Mouse (Mus musculus) thymus, adult 18-20 months (tissue): ENCODE measurements around the gene Fstl3.

ENCODE experiments used
- DNase-seq, 2 experiments: peaks; one replicate each; pipeline ENCODE4 v3.0.0; 2022; ENCODE audit warnings: mixed read lengths in 2 of 2

Fstl3 gene

DNA sequence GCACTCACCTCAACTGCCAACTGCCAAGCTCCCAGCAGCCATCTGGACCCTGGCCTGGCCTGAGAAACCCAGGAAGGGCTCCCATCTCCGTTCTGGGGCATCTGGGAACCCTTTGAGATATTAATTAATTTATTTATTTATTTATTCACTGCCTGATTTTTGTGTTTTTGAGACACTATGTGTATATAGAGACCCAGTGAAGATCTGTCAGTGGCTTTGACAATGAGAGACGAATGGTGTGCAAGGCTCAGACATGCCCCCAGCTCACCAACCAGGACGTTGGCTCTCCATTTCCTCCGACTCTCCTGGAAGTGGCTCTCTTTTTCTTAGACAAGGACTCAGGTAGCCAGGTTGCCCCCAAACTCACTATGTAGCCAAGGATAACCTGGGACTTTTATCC lies 13.8 kb downstream of the Fstl3 start, which contains the start of gene Prss57:
Prss57 (minus strand) TSS at position 101 of the 400 bp plus-strand sequence.
- DNase-seq: no peak

DNA sequence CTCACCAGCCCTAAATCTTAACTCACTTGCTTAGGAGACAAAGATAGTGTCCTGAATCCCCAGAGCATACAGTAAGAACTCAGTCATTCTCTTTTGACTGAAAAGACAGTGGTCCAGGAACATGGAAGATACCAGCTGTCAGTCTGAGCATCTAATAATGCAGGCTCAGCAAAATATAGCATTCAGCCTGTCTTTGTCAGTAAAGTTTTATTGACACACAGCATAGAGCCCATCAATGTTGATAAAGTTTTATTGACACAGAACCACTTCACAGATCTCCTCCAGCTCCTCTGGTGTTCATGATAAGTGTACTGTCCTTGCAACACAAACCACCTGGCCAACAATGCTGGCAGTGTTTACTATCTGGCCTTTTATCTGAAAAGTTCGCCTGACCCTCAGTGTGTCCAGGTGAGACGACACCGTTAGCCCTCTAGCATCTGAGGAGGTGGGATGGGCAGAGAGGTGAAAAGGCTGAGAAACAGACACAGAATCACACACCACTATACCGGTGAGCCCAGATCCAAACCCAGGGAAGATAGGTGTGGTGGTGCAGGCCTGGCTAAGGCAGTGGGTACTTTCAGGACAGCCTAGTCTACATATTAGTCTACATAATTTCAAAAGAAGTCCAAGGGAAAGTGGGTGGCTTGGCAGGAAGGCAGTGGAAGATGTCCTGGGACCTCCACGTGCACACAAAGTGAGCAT lies 15.4 kb downstream of the Fstl3 start:
- no peak for DNase-seq

DNA sequence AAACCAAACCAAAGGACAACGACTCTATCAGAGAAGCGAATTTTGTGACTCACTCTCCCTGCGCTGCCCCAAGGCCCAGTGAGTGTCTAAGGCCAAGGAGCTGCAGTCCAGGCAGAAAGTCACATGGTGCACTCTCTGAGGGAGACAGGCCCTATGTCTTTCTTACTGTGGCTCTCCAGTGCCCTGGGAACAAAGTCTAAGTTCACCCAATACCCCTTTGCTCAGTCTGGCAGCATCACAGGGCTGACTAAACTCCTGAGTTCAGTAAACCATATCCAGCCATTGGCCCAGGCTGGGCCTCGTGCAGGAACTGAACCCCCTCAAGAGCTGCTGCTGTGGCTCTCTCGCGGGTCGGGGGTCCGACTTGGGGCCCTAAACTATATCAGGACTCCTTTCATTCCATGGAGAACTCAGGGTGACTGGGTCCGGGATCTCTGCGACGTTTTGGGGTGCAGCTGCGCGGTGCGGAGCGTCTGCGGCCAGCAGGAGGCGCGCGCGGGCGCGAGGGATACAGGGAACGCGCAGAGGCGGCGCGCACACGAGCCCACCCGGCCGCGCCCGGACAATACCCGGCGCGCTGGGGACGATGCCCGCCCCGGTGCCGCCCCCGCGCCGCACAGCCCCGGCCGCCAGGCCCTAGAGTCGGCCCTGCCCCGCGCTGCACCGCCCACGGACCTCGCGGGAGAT lies 16.1 kb downstream of the Fstl3 start, which contains the start of gene Palm:
Palm (plus strand) TSS at position 522 of the 687 bp plus-strand sequence.
- peak; percentile 50 to 57 for DNase-seq

DNA sequence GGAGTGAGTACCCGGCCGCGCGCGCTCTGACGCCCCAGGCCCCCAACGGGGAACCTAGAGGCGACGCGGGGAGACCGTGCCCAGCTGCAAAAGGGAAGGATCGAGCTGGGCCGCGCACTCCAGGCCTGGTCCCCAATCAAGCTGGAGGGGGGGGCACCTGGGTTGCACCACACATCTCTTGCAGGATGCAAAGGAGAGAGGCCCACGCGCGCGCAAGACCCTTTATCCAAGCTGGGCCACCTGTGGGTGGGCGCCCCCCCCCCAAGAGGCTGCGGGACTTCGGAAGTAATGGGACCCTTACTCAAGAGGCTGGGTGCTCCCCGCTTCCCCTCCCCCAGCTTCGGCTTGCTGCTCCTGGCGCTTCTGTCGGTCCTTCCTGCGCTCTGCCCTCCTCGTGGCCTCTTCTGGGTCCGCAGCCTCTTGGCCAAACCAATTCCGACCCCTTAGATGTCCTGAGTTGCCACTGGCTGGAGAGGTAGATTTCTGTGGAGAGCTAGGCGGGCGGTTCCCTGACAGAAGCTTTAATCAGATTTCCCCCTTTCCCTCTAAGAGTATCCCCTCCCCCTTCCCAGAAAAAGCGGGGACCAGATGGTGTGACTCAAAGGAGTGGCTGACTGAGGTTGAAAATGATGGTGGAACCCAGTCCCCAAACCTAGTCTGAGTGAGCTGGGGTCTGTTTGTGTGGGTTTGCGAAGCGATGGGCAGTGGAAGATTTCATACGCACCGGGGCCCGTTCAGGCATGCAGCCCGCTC lies 16.8 kb downstream of the Fstl3 start:
- DNase-seq: peak; percentile 32 to 34

DNA sequence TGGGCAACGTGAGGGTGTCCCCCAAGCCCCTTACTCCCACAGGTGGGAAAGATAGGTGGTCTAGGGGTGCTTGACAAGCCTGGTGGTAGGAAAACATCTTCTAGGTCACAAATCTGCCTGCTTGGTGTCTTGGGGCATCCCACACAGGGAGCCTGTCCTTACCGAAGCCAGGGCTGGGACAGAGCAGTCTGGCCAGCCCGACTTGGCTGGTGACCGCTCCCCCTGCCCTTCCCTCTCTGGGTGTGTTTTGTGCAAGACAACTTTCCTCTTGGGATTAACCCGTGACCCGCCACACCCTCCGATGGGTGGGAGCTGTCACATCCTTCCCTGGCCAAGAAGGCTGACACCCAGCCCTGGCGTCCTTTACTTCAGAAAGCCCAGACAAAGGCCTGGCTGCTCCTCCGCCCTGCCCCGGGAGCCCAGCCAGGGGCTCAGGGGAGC lies 17.4 kb downstream of the Fstl3 start:
- DNase-seq: peak in 1 of 2 experiments; percentile 26

DNA sequence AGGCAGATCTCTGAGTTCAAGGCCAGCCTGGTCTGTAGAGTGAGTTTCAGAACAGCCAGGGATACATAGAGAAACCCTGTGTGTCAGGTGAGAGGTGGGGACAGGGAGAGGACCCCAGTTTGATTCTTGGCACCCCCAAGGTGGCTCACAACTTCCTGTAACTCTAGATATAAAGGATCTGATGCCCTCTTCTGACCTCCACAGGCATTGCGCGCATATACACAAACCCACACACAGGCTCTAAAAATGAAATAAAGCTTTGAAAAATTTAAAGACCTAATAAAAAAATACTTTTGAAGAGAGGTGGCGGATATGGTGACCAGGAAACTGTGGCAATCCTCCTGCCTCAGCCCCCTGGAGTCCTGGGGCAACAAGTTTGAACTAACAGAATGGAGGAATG lies 18.8 kb downstream of the Fstl3 start:
- DNase-seq: no peak

DNA sequence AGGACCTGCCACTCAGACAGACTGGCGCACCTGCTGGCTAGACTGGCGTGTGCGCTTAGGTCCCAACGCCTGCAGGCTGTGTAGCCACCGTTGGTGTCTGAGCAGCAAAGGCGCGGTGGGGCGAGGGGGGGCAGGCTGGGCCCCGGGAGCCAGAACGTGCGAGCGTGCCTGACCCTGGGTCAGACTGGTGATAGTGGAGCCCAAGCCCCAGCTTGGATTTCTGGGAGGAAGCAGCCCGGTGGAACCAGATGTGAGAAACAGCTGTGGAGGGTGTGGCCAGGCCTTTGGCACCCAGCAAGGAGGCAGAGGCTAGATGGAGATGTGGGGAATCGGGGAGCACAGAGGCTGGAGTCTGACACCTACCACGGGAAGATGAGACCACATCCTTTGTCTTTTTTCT lies 20.3 kb downstream of the Fstl3 start:
- DNase-seq: no peak

DNA sequence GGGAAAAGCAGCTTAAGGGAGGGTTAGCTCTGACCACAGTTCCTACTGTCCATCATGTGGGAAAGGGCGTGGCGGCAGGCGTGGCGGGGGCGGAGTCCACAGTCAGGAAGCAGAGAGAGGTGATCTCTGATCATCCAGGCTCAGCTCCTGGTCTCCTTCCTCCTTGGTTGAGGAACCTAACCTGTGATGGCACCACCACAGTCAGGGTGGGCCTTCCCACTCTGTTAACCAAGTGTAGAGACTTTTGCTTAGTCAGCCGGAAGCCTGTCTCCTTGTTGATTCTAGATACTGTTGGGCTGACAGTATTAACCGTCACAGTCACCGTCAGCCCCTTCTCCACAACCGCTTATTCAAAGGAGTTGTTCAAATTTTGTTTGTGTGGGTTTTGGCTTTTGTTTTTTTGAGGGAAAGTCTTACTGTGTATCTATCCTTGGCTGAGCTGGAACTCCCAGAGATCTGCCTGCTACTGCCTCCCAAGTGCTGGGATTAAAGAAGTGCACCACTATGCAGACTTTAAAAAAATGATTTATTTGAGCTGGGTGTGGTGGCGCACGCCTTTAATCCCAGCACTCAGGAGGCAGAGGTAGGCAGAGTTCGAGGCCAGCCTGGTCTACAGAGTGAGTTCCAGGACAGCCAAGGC lies 21.3 kb downstream of the Fstl3 start:
- no peak for DNase-seq

DNA sequence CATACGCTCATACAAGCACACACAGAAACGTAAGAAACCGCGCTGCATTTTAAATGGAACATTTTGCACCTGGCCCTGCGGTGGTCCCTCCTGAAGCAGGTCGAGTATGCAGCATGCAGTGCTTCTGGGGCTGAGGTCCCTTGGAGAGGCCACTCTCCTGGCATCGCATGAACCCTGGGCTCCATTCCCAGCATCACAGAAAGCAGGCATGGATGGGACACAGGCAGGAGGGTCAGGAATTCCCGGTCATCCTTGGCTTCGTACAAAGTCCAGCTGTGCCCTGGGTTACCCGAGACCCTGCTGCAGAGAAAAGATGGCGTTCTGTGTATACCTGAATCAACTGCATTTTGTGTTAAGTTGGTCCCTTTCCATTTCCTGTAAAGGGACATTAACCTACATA lies 23.4 kb downstream of the Fstl3 start:
- DNase-seq: no peak

DNA sequence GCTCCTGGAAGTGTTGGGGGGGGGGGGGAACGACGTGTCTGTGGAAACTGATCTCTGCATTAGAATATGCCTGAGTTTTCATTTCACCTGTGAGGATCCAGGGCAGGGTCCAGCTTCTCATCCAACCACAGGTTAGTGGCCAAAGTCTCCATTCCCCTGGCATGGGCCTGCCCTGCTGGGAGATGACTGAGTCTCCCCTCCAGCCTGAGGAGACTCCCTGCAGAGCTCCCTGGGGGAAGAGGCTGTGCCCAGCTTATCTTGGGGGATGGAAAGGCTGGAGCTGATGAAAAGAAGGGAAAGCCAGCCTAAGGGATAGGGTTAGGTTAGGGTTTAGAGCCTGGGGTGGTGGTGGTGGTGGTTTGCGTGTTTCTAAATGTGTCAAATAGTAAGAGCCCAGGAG lies 24.8 kb downstream of the Fstl3 start:
- DNase-seq: no peak

DNA sequence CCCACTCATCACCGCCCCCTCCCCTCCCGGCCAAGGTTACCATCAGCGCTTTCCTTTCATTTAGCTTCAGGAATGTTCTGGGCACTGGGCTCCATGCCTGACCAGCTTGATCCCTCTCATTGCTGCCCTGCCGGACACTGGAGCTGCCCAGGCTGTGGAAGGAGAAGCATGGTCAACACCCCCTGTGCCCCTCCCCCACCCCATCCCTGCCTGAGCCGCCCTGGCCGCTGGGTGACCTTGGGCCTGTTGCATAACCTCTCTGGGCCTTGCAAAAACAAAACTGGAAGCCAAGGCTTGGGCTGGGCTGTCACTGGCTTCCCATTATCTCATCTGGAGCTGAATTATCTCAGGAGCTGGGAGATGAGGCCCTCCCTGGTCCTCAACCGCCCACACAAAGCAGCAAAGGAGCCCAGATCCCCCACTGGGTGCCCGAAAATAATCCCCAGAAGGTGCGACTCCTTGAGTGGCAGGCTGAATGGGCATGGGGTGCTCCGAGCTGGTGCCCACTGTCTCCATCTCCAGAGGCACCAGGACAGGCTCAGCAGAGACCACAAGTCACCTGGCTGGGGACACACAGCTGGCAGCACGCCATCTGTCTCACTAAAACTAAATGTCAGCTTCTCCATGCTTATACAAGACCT lies 25.4 kb downstream of the Fstl3 start:
- DNase-seq: no peak

DNA sequence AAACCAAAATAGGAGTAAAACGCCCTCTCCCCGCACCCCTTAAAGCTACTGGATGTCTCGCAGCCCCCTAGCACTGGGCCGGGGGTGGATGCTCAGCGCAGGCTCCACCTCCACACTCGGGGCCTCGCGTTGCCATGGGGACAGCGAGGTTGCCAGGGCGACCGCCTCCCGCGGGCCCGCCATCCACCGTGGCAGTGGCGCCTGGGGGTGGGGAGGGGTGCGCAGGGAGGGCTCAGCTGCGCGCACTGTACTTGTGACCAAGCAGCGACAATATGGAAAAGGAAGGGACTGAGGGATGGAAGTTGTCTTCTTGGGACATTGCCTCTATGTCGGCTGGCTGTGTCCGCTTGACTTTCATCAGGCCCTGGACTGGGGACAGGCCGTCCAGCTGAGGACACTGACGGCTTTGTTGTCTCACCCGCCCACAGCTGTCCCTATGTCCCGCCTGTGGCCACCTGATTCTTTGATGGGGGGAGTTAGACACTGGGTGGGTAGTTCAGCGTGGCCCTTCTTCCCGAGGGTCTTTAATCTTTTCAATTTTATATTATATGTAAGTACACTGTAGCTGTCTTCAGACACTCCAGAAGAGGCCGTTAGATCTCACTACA lies 26.7 kb downstream of the Fstl3 start:
- DNase-seq: no peak

DNA sequence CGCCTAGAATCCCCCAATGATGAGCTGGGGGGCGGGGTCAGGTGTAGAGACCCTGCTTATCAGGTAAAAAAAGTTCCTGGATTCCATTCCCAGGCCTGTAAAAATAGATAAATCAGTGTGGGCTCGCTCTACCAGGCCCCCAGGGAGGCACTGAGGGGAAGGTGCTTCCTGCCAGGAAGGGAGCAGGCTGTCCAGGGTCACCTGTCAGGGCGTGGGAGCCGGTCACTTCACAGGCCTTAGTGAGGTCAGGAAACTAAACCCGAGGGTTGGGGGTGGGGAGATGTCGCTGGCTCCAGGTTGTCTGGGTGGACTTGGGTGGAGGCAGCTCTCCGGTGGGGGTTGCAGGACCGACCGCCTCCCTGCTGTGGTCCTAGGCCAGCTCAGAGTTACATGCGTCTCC lies 28.6 kb downstream of the Fstl3 start:
- DNase-seq: no peak

DNA sequence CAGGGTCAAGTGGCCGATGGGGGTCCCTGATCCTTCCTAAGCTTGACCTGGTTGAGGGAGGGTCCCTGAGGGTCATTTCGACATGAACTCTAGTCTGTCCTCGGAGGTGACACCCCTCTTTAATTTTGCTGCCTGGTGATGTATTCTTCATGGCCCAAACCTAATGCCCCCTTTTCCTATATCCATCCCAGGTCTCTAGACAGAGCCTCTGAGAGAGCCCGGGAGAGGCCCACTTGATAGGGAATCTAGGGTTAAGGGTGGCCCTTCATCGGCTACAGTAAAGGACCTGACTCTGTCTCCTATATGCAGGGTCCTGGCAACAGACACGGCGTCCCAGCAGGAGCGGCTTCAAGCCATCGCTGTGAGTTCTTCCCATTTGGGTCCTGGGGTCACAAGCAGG lies 29.3 kb downstream of the Fstl3 start:
- DNase-seq: no peak

DNA sequence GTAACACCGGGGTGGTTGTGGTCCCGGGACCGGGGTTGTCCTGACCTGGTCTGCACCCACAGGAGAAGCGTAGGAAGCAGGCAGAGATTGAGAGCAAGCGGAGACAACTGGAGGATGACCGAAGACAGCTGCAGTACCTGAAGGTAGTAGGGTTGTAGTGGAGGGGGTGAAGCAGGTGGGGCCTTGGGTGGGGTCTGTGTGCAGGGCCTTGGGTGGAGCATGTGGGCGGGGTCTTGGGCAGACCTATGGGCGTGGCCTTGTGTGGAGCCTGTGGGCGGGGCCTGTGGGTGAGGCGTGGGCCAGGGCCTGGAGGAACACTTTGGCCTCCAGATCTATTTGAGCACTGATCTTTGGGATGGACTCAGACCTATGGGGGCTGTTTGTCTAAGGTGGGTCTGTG lies 29.9 kb downstream of the Fstl3 start:
- DNase-seq: no peak

DNA sequence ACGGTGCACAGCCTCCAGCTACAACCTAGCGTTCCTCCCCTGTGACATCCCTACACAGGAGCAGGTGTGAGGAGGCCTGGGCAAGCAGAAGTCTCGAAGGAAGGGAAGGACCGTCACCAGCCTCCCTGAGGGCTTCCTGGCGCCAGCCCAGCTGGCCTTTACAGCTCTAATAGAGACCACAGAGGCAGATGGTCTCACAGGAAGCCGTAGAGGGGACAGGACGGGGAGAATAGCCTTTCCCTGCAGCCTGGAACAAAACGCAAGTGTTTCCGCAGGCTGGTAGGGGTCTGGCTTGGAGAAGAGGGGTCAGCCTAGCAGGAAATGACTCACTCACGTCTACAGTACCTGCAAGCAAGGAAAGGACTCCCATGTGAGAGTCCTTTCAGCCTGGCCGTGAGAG lies 30.8 kb downstream of the Fstl3 start:
- DNase-seq: no peak

DNA sequence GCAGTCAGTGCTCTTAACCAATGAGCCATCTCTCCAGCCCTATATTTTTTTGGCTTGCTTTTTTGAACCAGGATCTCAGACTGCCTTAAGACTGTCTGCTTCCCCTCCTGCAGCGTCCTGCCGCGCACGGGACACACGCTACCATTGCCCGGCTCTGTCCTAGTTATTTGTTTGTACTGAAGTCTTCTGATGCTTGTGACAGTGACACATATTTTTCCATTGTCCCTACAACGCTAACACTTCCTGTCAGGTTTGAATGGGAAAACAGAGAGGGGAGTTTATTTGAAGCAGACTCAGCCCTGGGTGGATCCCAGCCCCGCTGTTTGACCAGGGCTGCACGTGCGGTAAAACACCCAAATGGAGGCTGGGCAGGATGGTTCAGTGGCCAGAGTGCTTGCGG lies 31.7 kb downstream of the Fstl3 start:
- no peak for DNase-seq

DNA sequence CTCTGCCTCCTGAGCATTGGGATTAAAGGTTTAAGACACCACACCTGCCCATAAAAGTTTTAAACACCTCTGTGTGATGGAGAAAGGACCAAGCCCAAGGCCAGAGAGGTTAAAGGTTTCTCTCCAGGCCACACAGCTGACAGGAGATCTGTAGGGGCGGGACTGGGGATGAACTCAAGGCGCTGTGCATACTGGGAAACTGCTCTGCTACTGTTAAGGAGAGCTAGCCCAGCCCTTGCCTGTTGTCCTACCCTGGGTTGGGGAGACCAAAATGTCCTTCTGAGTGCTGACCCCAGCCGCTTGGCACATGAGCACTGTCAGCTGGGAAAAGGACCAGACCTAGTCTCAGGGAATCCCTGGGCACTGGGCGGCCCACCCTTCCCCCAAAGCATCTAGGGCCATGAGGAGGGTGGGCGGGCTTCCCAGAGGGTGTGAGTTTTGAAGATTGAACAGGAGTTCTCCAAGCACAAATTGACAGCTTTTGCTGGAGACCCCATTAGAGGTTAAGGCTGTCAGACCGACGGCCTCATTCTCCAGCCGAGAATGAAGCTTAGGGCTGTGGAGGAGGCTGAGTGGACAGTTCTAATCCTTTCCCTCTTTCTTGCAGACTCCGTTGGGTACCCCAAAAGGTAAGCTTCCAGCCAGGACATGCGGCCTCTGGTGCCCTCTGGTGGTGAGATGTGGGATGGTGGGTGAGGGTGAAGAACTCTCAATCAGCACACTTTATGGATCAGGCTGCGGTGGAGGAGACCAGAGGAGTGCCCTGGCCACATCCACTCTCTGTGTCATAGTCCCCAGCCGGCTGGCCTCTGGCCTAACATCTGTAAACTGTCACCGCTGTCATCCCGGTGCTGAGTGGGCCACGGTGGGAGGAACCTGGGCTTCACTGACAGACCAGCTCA lies 34.9 kb downstream of the Fstl3 start:
- DNase-seq: peak; percentile 61 to 68

DNA sequence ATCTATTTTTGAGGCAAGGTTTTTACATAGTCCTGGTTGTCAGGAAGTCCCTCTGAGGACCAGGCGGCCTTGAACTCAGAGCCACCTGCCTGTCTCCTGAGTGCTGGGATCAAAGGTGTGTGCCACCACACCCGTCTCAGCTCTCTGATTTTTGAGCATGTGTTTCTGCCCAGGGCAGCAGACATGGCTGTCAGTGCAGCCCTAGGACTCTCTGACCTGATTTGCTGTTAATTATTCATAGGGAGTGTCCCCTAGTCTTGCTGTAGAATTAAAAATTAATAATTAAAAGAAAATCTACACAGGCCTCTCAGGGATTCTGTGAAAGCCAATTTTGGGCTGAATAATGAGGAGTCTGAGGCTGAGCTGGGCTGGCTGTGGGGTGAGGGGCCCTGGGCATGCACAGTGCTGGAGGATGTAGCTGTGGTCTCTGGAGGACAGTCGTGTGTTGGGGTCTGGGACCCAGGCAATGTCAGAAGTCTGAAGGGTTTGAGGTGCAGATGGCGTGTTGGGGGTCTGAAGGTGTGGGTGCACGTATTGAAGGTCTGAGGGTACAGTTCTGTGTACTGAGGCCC lies 37.3 kb downstream of the Fstl3 start:
- no peak for DNase-seq

DNA sequence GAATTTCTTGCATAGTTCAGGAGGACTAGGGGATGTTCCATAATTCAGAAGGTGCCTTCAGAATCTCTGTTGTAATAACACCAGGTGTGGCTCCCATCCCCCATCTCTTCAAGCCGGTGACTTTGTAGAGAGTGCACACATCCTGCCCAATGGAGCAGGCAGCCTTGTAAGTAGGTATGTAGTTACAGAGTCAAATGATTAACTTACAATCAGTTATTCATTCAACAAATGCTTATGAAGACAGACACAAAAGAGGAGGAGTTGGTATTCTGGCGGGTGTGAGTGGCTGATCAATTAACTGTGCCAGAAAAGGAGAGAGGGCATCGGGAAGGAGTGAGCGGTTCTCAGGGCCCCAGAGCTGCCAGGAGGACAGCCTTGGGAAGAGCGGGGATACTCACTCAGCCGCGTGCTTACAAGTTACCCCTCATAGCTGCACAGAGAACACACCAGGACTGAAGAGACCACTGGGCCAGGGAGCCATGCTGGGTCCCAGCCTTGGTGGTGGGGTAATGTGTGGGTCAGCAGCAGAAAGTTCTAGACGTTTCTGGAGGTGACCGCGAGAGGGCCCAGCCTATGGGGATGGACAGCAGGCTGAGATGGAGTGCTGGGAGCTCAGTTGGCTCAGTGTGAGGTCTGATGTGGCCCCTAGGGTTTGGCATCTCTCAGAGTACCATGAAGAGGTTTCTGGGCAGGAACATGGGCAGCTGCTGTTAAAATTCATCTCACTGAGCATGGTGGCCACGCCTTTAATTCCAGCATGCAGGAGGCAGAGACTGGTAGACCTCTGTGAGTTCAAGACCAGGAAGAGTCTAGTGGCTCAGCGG lies 38.8 kb downstream of the Fstl3 start:
- DNase-seq: no peak
